Mouse (Mus musculus): ENCODE measurements around the gene Slamf8. TPM values are rescaled to one million over a fixed set of nuclear protein-coding genes. Genes with fewer than 3 reads are reported as not detected.

Slamf8 gene
- not detected in 2 replicates for polyA plus RNA-seq (2012; ENCODE audit: insufficient read depth, insufficient read length, low replicate concordance, missing spikeins)

DNA sequence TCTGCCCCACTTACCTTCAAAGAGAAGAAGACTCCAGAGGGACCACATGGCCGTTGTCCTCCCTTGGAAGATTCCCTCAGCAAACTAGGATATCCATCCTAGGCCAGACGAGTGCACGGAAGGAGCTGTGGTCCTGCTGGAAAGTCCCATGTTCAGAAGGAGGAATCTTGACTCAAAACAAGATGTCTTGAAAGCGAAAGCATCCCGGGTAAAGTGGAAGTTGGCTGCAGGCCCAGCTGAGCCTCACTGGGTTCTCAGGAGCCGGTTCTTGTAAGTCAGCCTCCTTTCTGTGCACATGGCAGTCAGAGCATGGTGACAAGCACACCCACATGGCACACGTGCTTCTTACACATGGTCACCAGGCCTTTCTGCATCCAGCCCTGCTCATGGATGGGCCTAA lies at the start of gene Slamf8:
TSS of gene Slamf8 (minus strand) at position 184 of the 400 bp plus-strand sequence.
- TF ChIP-seq POLR2A (IDR thresholded peaks at IDR 0.05; ENCODE audit: insufficient read depth, low read depth, low read length) (no peak), CTCF (IDR thresholded peaks at IDR 0.05; ENCODE audit: insufficient read depth, low read depth, low read length) (no peak)
- WGBS, result 69% methylated on average over 7 of the region's 7 CpGs

DNA sequence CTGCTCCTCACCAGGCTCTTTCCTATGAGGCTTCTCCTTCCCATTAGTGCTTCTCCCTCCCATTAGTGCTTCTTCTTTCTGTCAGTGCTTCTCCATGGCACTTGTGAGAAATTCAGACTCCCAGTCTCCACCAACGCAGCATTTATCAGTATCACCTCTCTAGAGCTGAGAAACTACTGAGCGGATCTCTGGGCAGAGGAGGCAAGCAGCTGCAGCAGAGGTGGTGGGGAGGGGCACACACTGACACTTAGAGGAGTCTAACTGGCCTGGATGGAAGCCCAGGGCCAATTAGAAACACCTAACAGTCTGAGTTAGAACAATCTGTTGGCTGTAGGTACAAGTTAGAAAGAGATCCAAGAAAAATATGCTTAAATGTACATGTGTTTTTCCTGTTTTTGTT lies 48.4 kb upstream of the Slamf8 start:
- WGBS, result 50% methylated on average over 2 of the region's 2 CpGs
- Histone ChIP-seq H3K27ac (ENCODE audit: insufficient read depth, low read depth, low read length) (no peak overlapping the region), H3K4me3 (ENCODE audit: insufficient read depth, low read depth, low read length) (no peak overlapping the region), H3K4me1 (ENCODE audit: control insufficient read depth, insufficient read depth, low read length) (no peaks in the 10 kb centered on the region)
- TF ChIP-seq CTCF (IDR thresholded peaks at IDR 0.05; ENCODE audit: insufficient read depth, low read depth, low read length) (no peak), POLR2A (IDR thresholded peaks at IDR 0.05; ENCODE audit: insufficient read depth, low read depth, low read length) (no peak)

More for the DNA sequence above, at the start of gene Slamf8:
- peaks cover 4% of the 10 kb centered on the region for H3K4me1 ChIP-seq (ENCODE audit: control insufficient read depth, insufficient read depth, low read length)
- H3K27ac ChIP-seq (ENCODE audit: insufficient read depth, low read depth, low read length), result no peak within 1 kb of the TSS
- H3K4me3 ChIP-seq (ENCODE audit: insufficient read depth, low read depth, low read length), result no peak within 1 kb of the TSS

DNA sequence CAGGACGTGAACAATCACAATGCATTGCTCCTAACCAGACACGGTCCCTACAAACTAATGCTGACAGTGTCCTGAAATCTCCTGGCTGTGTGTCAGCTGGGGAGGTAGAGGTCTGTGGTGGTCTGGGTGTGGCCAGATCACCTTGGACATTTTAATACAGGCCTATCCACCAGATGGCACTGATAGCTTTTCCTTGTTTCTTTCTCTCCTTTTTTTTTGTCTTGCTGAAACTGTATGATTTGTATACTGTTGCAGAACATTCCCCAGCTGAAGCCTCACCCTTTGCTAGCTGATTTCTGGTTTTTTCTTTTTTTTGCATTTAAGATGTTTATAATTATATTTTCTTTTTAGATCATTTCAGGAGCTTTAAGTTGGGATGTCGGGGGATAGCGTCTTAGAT lies 47.4 kb upstream of the Slamf8 start:
- Histone ChIP-seq H3K27ac (ENCODE audit: insufficient read depth, low read depth, low read length) (no peak overlapping the region), H3K4me1 (ENCODE audit: control insufficient read depth, insufficient read depth, low read length) (no peaks in the 10 kb centered on the region), H3K4me3 (ENCODE audit: insufficient read depth, low read depth, low read length) (no peak overlapping the region)
- TF ChIP-seq CTCF (IDR thresholded peaks at IDR 0.05; ENCODE audit: insufficient read depth, low read depth, low read length), result no peak
- no peak for TF ChIP-seq POLR2A (IDR thresholded peaks at IDR 0.05; ENCODE audit: insufficient read depth, low read depth, low read length)
- WGBS, result 79% methylated on average over 4 of the region's 4 CpGs

DNA sequence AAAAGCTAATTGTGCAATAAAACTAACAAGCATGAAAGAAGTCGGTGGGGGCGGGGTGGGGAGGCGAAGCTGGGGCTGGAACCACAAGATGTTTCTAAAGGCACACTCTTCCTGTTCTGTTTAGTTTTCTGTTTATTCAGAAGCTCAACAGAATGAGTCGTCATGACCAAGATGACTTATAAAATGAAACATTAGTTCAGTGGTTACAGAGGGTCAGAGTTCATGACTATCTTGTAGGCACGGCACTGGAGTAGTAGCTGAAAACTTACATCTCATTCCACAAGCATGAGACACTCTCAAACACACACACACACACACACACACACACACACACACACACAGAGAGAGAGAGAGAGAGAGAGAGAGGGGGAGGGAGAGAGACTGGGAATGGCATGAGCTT lies 45.9 kb upstream of the Slamf8 start:
- TF ChIP-seq POLR2A (IDR thresholded peaks at IDR 0.05; ENCODE audit: insufficient read depth, low read depth, low read length) (no peak), CTCF (IDR thresholded peaks at IDR 0.05; ENCODE audit: insufficient read depth, low read depth, low read length) (no peak)
- no peaks in the 10 kb centered on the region for H3K4me1 ChIP-seq (ENCODE audit: control insufficient read depth, insufficient read depth, low read length)
- 87% methylated on average over 5 of the region's 5 CpGs for WGBS
- H3K4me3 ChIP-seq (ENCODE audit: insufficient read depth, low read depth, low read length), result no peak overlapping the region
- no peak overlapping the region for H3K27ac ChIP-seq (ENCODE audit: insufficient read depth, low read depth, low read length)

DNA sequence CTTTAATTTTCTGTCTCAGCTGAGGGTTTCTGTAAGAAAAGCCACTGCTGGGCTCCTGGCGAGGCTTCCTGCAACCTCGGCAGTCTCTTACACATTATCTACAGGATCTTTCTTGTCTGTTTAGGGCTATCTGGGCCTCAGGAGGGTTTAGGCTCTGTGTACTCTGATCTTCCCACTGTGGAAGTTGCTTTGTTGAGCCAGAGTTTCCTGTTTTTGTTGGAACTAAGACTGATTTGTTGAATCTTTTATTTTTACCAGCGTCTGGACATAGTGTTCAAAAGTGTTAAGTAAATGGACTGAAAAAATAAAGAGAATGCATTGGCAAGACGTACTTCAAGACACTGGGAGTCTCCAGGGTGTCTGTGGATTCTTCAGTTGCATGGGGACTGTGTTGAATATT lies 44.9 kb upstream of the Slamf8 start:
- 64% methylated on average over 4 of the region's 4 CpGs for WGBS
- Histone ChIP-seq H3K4me3 (ENCODE audit: insufficient read depth, low read depth, low read length) (no peak overlapping the region), H3K4me1 (ENCODE audit: control insufficient read depth, insufficient read depth, low read length) (no peaks in the 10 kb centered on the region), H3K27ac (ENCODE audit: insufficient read depth, low read depth, low read length) (no peak overlapping the region)
- TF ChIP-seq POLR2A (IDR thresholded peaks at IDR 0.05; ENCODE audit: insufficient read depth, low read depth, low read length), result no peak
- no peak for TF ChIP-seq CTCF (IDR thresholded peaks at IDR 0.05; ENCODE audit: insufficient read depth, low read depth, low read length)

DNA sequence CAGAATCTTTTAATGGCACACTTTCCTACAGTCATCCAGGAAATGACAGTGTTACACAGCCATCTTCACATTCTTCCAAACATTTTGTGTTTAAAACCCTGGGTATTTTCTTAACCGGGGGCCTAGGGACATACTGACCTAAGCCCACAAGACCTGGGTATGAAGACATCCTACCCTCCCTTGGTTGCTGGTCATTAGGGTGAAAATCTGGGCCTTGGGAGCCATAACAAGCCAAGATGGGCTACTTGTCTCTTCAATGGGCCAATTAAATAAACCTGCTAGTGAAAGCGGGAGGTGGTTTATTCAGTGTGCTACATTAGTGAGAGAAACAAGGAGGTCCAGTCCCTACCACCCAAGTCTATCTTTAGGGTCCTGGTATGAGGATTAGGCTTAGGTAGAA lies 43.8 kb upstream of the Slamf8 start:
- H3K4me1 ChIP-seq (ENCODE audit: control insufficient read depth, insufficient read depth, low read length), result 0 out of 2 replicates have a peak, but pooled peaks cover 4% of the 10 kb centered on the region
- TF ChIP-seq CTCF (IDR thresholded peaks at IDR 0.05; ENCODE audit: insufficient read depth, low read depth, low read length), result no peak
- TF ChIP-seq POLR2A (IDR thresholded peaks at IDR 0.05; ENCODE audit: insufficient read depth, low read depth, low read length), result no peak
- H3K27ac ChIP-seq (ENCODE audit: insufficient read depth, low read depth, low read length), result no peak overlapping the region
- WGBS, result 90% methylated on average over 2 of the region's 2 CpGs
- no peak overlapping the region for H3K4me3 ChIP-seq (ENCODE audit: insufficient read depth, low read depth, low read length)

DNA sequence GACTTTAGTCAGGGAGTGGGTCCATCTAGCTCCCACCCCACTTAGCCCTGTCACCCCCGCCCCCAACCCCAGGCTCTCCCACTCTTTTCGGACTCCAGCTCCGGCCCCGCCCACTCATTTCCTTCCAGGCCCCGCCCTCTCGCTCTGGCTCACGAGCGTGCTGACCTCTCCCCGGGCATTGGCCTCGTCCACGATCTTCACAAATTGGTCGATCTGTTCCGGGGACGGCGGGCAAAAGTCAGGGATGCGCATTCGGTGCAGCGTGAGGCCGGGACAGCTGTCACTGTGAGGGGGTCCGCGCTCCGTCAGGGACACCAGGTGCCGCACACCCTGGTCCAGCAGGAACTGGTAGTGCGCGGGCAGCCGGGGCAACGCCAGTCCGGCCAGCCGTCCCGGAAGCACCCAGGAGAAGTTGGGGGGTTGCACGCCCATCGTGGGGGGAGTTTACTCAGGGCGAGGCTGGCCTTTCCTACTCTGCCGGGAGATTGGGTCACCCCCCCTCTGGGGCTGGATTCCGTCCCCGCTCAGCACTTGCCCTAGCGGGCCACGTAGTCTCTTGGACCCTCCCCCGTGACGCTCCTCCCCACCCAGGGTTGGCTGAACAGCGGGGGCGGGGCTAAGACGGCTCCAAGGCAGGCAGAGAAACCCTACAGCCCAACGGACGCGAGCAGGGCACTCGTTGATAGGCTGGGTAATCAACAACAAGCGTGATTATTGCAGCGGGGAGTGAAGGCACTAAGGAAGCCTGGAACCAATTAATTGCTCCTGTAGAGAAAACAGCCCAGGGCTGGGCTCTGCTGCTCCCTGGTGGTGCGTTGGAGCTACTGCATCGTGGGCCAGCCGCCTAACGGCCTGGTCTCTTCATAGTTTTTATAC lies 42.3 kb upstream of the Slamf8 start, which contains the start of gene Dusp23:
TSS of gene Dusp23 (minus strand) at position 512 of the 876 bp plus-strand sequence.
- Histone ChIP-seq H3K4me3 (ENCODE audit: insufficient read depth, low read depth, low read length) (peak within 1 kb of the TSS; percentile 61), H3K27ac (ENCODE audit: insufficient read depth, low read depth, low read length) (peak within 1 kb of the TSS; percentile 37), H3K4me1 (ENCODE audit: control insufficient read depth, insufficient read depth, low read length) (0 out of 2 replicates have a peak, but pooled peaks cover 4% of the 10 kb centered on the region)
- WGBS, result under 1% methylated on average over 53 of the region's 53 CpGs
- TF ChIP-seq CTCF (IDR thresholded peaks at IDR 0.05; ENCODE audit: insufficient read depth, low read depth, low read length) (peak; percentile 95), POLR2A (IDR thresholded peaks at IDR 0.05; ENCODE audit: insufficient read depth, low read depth, low read length) (peak; percentile 51; the same call in 1 of the 2 replicates)

DNA sequence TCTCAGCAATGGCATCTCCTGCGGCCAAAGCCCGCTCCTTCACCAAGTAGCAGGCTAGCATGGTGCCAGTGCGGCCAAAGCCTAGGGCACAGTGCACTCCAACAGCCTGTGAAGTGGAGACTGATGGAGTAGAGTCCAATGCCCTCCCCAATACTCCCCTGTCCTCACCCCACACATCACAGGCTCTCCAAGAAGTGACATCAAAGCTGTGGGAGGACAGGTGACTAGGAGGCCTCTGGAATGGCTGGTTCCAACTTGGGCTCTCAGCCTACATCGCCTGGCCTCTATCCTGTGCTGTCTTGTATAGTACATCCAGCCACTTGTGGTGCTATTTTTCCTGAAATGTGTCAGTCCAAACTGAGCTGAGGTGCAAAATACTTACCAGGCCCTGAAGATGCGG lies 41.4 kb upstream of the Slamf8 start:
- no peak overlapping the region for H3K4me3 ChIP-seq (ENCODE audit: insufficient read depth, low read depth, low read length)

DNA sequence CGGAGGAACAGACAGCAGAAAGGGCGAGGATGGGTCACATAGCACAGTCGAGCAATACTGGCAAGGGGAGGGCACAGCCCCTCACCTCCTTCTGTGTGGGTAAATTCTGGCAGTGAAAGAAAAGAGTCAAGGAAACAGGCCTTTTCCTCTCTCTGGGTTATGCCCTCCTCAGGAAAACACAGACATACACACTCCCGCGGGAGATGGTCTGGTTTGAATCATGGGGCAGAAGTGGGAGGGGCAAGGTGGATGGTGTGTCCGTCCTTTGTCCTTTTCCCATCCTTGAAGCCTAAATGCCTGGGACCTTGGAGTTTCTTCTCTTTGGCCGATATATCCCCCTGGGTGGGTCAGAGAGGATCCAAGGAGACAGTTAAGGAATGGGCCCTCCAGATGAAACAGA lies 39.5 kb upstream of the Slamf8 start:
- Histone ChIP-seq H3K4me1 (ENCODE audit: control insufficient read depth, insufficient read depth, low read length) (0 out of 2 replicates have a peak, but pooled peaks cover 4% of the 10 kb centered on the region), H3K27ac (ENCODE audit: insufficient read depth, low read depth, low read length) (no peak overlapping the region), H3K4me3 (ENCODE audit: insufficient read depth, low read depth, low read length) (no peak overlapping the region)
- no peak for TF ChIP-seq CTCF (IDR thresholded peaks at IDR 0.05; ENCODE audit: insufficient read depth, low read depth, low read length)
- TF ChIP-seq POLR2A (IDR thresholded peaks at IDR 0.05; ENCODE audit: insufficient read depth, low read depth, low read length), result no peak
- WGBS, result 67% methylated on average over 7 of the region's 7 CpGs

More for the DNA sequence above, 41.4 kb upstream of the Slamf8 start:
- 97% methylated on average over 5 of the region's 5 CpGs for WGBS
- H3K27ac ChIP-seq (ENCODE audit: insufficient read depth, low read depth, low read length), result no peak overlapping the region
- H3K4me1 ChIP-seq (ENCODE audit: control insufficient read depth, insufficient read depth, low read length), result 0 out of 2 replicates have a peak, but pooled peaks cover 4% of the 10 kb centered on the region
- no peak for TF ChIP-seq CTCF (IDR thresholded peaks at IDR 0.05; ENCODE audit: insufficient read depth, low read depth, low read length)
- no peak for TF ChIP-seq POLR2A (IDR thresholded peaks at IDR 0.05; ENCODE audit: insufficient read depth, low read depth, low read length)
